Mouse (Mus musculus) C2C12 (cell line): ENCODE data around the gene Lrp6.

Source experiments
- CTCF ChIP-seq: IDR thresholded peaks from one replicate; pipeline ENCODE4 v1.5.1; 2011; ENCODE audit not compliant: control insufficient read depth, insufficient read depth, insufficient read length
- MAX ChIP-seq: IDR thresholded peaks from one replicate; pipeline ENCODE4 v1.6.1; 2011; ENCODE audit warnings: mild to moderate bottlenecking, control low read depth
- MYOG ChIP-seq: IDR thresholded peaks from one replicate; pipeline ENCODE4 v1.6.1; 2011; ENCODE audit not compliant: control insufficient read depth, insufficient read length; ENCODE audit errors: extremely low read depth
- USF1 ChIP-seq: IDR thresholded peaks from one replicate; pipeline ENCODE4 v1.6.1; 2011; ENCODE audit warnings: low read depth, mild to moderate bottlenecking, control low read depth, moderate library complexity

GRCm38 (mm10) chr6:134466671-134467229 lies 100.0 kb downstream of the Lrp6 start:
- TF ChIP-seq MYOG (no peak), CTCF (no peak), USF1 (no peak), MAX (no peak)
